Mouse (Mus musculus) CD4-positive, CD25-positive, alpha-beta regulatory T cell, adult 4 months (primary cell): Measurements from ENCODE around the gene Itpk1. TPM values are rescaled to one million over a fixed set of nuclear protein-coding genes. Genes with fewer than 3 reads are reported as not detected.

Experiments used
- ATAC-seq: one replicate; pipeline ENCODE4 v1.8.0; 2017
- polyA plus RNA-seq, 2 experiments: library from polyadenylated mRNA; unstranded; fragments of 100-300 nt; shearing (Covaris generic); gene quantifications; one replicate each; pipeline ENCODE4 v1.2.1; 2017

Gene Itpk1
- polyA plus RNA-seq, 2 experiments from 2014 or later = 16.3 to 20.8 TPM

GRCm38 (mm10) chr12:102713153-102713865 lies 8.6 kb upstream of the Itpk1 start:
- no peak for ATAC-seq

GRCm38 (mm10) chr12:102710851-102711375 lies 6.2 kb upstream of the Itpk1 start:
- ATAC-seq = no peak

GRCm38 (mm10) chr12:102709896-102710295 lies 5.2 kb upstream of the Itpk1 start:
- ATAC-seq = no peak

DNA sequence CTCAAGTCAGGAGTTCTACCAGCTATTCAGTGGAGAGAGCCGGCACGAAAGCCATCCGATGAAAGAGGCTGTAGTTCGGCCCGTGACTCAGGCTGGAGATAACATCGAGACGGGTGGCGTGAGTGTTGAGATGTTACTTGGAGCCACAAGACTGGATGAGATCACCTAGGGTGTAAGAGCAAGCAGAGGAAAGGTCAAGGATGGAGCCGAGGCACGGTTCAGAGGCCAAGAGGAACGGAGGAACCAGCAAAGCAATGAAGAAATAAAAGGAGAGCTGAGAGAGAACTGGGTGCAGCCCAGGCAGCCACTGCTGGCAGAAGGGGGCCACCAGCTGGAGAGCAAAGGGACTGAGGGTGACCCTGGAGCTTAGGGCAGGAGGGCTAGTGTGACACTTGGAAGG lies 3.5 kb upstream of the Itpk1 start:
- no peak for ATAC-seq

GRCm38 (mm10) chr12:102706833-102707463 lies 2.2 kb upstream of the Itpk1 start:
- no peak for ATAC-seq

GRCm38 (mm10) chr12:102705906-102706640 lies 1.3 kb upstream of the Itpk1 start:
- no peak for ATAC-seq

DNA sequence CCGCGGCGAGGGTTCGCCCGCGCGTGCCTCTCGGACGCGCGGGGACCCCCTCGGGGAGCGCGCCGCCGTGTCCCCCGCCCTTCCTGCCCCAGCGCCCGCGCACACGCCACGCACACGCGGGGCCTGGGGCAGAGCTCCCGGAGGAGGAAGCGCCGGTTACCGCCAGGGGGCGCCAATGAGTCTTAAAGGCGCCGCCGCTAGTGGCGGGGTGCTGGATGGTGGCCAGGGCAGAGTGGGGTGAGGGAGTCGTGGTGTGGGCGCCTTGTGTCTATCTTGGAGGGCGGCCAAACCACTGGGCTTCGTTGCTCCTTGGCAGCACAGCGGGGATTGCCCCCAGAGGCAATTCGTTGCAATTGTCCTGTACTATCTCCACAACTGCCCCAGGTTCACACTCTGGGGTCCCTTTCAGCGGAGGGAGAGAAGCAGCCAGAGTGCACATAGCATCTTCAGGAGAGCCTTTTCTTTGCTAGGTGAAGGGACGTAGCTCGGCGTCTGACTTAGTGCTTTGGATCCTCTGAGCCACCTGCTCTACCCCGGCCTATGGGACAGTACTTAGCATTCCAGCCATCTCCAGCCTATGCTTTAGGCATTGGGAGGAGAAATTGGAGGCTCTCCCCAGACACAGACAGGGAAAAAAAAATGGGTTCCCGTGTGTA lies 614 bp upstream of the Itpk1 start:
- peak; percentile 75 for ATAC-seq

DNA sequence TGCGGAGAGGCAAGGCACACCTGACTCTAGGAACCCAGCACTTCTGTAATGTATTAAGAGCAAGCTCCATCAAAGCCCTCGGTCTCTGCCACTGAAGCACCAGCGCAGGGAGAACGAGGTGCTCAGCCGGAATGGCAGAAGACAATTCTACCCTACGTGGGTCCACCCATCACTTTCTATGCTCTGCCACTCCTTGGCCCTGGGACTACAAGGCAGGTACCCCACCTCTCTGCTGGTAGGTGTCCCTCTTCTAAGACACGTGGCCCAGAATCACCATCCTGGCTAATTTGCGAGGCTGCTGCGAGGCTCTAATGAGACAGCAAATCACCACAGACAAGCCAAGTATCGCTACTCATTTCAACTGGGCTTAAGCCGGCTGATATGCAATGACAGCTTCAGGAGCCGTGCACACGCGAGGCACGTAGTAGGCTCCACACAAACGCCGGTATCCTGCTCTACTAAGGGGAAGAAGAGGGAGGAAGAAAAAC lies 765 bp downstream of the Itpk1 start:
- peak; percentile 33 for ATAC-seq

- no peak for ATAC-seq
Measured at GRCm38 (mm10) chr12:102703441-102703840, 1.3 kb downstream of the Itpk1 start.

DNA sequence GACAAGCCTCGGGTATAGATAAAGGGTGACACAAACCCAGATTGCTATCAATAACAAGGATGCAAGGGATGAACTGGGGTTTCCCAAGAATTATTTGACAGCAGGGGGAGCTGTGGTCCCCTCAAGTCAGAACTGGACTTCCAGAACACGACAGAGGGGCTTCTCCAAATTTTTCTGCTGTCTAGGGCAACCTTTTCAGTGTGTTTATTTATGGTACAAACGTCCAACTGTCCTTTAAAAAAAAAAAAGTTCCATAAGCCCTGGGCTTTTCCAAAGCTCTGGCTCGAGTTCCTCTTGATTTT lies 1.7 kb downstream of the Itpk1 start:
- ATAC-seq = no peak

DNA sequence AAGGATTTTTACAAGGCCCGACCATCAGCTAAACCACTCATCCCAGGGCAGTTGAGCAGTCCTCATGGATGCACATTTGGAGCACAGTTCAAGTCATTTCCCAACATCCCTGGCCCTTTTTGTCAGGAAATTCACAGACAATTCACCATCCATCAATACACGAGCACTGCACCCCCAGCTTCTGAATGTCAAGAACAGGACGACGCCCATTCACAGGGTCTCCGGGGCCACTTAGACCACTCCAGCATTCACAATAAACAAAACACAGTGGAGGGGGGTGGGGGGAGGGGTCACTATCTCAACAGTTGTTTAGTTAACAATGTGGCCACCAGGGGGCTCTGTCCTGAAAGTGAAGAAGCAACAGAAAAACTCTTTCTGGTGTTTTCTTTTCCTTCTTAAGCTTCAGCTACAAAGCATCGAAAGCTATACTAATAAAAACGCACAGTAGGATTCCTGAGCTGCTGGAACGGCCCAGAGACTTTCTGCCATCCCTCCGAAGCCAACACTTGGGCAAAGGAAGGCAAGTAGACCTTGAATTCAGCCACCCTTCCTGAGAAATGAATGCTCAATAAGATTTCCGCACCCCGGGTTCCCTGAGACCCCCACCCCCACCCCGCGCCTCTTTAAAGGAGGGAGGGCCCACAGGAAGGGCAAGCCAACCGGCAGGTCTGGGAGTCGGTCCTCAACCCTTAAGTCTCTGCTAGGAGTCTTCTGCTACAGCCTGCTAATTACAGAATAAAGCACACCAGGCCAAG lies 2.2 kb downstream of the Itpk1 start:
- peak; percentile 12 for ATAC-seq

DNA sequence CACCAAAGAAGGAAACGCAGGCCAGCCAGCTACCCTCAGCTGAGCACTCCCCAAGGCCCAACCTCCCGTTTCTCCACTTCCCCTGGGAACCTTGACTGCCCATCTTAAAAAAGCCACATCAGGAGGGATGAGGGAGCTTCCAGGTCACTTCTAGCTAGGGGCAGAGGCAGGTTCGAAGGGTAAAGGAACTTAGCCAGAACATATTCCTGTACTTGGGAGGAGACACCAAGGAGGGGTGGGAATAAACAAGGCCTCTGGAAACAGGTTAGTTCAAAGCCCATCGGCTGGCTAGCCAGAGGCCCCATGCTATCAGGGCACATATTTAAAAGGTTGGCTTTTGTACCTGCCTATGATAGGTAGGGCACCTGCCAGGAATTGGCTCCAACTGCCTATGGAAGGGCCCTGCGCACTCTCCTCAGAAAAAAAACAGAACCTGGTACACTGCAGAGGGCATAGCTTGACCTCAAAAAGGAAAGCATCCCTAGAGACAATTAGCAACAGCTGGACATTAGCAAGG lies 3.0 kb downstream of the Itpk1 start:
- no peak for ATAC-seq

- ATAC-seq = no peak
Measured at GRCm38 (mm10) chr12:102700453-102700852, 4.3 kb downstream of the Itpk1 start.

GRCm38 (mm10) chr12:102699156-102699555 lies 5.6 kb downstream of the Itpk1 start:
- peak; percentile 32 for ATAC-seq

DNA sequence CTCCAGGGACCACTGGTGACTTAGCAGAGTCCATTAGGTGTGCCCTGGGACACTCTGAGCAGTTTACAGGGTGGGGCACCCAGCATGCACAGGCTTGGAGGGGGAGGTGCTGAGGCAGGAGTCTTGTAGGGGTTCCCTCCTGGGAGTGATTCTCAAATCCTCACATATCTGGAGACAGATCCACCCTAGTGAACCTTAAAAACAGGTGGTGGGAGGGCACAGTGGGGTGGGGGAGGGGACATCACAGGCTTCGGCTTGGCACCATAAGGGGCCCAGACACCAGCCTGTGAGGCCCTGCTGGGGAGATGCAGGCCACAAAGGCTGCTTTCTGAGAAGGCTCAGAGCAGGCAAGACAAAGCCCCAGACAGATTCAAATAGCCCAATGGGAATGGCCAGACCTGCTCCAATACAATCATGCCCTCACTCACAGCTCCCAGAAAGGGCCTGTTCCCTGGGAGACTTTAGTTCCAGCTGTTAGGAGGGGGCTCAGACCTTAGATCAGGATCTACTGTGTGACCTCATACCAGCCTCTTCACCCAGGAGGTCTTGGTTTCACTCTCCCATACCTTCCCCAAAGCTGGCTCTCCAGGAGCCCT lies 6.5 kb downstream of the Itpk1 start:
- ATAC-seq = no peak

DNA sequence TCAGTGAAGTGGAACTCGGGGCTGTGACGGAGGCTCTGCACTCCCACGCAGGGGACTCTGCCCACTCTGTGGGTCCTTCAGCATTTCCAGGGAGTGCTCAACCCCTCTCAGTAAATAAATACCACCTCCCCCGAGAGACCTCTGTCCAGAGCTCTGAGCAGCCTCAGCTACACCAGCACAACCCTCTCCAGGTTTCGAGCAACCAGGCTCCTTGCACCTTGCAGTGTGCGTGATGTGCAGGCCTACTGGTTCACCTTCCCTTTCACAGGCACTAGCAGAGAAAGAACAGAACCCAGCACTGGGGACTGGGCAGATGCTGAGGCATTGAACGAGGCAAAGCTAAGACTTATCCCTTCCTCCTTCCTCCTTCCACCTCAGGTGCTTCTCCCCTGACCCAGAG lies 7.3 kb downstream of the Itpk1 start:
- no peak for ATAC-seq

GRCm38 (mm10) chr12:102696635-102697354 lies 7.9 kb downstream of the Itpk1 start:
- no peak for ATAC-seq

DNA sequence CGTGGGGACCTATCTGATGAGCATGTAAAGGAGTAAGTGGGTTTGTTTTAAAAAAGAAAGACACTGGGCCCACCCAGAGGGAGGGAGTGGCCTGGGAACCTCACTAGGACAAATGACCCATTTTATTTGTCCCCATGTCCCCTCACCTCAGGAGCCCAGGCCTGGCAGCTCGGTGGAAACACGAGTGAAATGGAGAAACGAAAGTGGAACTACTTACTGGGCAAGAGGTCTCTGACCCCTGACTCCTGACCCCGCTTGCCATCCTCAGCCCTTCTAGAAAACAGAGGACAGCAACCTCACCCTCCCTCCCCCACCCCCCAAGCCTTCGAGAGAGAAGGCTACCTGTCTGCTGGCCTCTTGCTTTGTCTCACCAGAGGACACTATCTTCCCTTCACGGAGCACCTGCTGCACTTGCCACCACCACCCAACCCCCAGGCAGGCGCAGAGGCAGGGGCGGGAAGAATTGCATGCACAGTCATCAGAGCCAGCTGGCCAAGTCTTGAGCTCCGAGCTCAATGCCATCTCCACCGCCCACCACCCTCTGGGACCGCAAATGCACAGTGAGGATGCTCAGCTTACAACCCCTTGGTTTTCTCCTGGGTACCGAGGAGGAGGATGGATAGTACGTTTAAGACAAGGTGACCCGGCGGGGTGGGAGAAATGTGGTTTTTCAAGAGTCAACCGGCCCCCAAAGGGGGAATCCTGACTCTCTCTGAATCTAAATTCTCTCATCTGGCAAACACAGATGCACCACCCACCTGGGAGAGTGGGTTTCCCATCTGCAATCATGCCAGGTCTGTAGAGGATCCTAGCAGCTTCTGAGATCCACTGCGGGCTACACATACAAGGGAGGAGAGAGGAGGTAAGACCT lies 9.1 kb downstream of the Itpk1 start:
- ATAC-seq = peak; percentile 58

DNA sequence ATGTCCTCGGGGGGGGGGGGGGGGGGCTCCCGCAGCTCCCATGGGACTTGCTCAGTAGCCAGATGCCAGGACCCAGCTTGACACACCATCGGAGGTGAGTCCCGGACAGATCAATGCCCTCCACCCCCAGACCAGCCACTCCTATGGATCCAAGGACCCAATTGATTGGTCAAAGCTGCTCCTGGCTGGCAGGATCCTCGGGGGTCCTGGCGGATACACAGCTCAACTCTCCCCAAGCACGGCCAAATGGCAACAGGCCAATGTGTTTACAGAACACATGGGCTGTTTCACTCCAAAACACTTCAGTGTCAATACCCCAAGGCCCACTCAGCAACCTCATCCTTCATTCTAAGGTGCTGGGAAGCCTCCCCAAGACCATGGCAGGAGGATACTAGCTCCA lies 13.0 kb downstream of the Itpk1 start:
- no peak for ATAC-seq

- no peak for ATAC-seq
Measured at GRCm38 (mm10) chr12:102691180-102691579, 13.6 kb downstream of the Itpk1 start.
